Mouse (Mus musculus): ENCODE results near the gene Mfn1.

DNA sequence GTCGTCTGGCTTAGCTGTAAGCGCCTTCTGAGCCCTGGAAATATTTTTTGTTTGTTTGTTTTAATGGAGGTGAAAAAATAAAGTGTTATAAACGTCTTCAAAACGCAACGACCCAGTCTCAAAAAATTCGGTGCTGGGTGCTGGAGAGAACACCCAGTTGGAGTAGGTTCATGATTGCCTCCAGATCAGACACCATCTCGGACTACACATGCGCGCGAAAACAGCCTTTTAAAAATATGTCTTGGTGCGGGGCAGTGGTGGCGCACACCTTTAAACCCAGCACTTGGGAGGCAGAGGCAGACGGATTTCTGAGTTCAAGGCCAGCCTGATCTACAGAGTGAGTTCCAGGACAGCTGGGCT, 18.1 kb upstream of the Mfn1 start:
- no peak for TF ChIP-seq CTCF (IDR thresholded peaks at IDR 0.05; ENCODE audit: borderline replicate concordance, insufficient read depth, low read depth, low read length)
- TF ChIP-seq POLR2A (IDR thresholded peaks at IDR 0.05; ENCODE audit: borderline replicate concordance, insufficient read depth, low read length): no peak

All from cerebellum, adult 2 months (tissue).